Mouse (Mus musculus) liver, adult 2 months (tissue): ENCODE results near the gene Zbtb8os.

ENCODE experiments used
- CTCF ChIP-seq: fragments of 200-500 bp; IDR thresholded peaks from 2 replicates; pipeline ENCODE4 v1.5.1; 2011; ENCODE audit warnings: low read depth, low read length, control low read depth
- POLR2A ChIP-seq: fragments of 200-500 bp; IDR thresholded peaks from 2 replicates; pipeline ENCODE4 v1.6.1; 2011; ENCODE audit warnings: low read length, control low read depth; ENCODE audit not compliant: insufficient read depth; ENCODE audit errors: extremely low read depth

GRCm38 (mm10) chr4:129346481-129347154, 11.1 kb downstream of the Zbtb8os start:
- no peak for TF ChIP-seq CTCF
- no peak for TF ChIP-seq POLR2A
